Mouse (Mus musculus) urinary bladder, postnatal 10 days (tissue): ENCODE results near the gene Cebpb.

Experiments
- DNase-seq: peaks from one replicate; pipeline ENCODE4 v3.0.0; 2022; ENCODE audit warnings: low spot score

Gene Cebpb

GRCm38 (mm10) chr2:167722538-167722937 lies 33.8 kb downstream of the Cebpb start:
- DNase-seq = no peak

- no peak for DNase-seq
These were observed 35.0 kb downstream of the Cebpb start for GRCm38 (mm10) chr2:167723589-167724206.

GRCm38 (mm10) chr2:167725879-167726278 lies 37.2 kb downstream of the Cebpb start:
- no peak for DNase-seq

GRCm38 (mm10) chr2:167727161-167727560 lies 38.4 kb downstream of the Cebpb start:
- no peak for DNase-seq

GRCm38 (mm10) chr2:167730036-167730435 lies 41.3 kb downstream of the Cebpb start:
- DNase-seq = no peak

GRCm38 (mm10) chr2:167731149-167731548 lies 42.4 kb downstream of the Cebpb start:
- DNase-seq = no peak

- DNase-seq = no peak
These were observed 46.1 kb downstream of the Cebpb start for GRCm38 (mm10) chr2:167734861-167735260.

- no peak for DNase-seq
These were observed 50.3 kb downstream of the Cebpb start for GRCm38 (mm10) chr2:167739030-167739429.
